Mouse (Mus musculus): Measurements from ENCODE around the gene Gfer. TPM values are rescaled to one million over a fixed set of nuclear protein-coding genes. Genes with fewer than 3 reads are reported as not detected.

Gfer gene
- polyA plus RNA-seq, 1 experiment from 2014 or later = 48.5 TPM

- Histone ChIP-seq H3K9ac (ENCODE audit: low read depth, low read length) (peak within 1 kb of the TSS; percentile 71), H3K36me3 (ENCODE audit: control insufficient read depth, insufficient read depth, low read length) (no peaks in the 10 kb centered on the region), H3K4me1 (ENCODE audit: control insufficient read depth, insufficient read depth, low read length) (peaks cover 12% of the 10 kb centered on the region), H3K4me3 (ENCODE audit: low read length) (peak within 1 kb of the TSS; percentile 56), H3K4me2 (ENCODE audit: low read depth, low read length) (peak within 1 kb of the TSS; percentile 92), H3K9me3 (ENCODE audit: control insufficient read depth, low read length) (no peaks in the 10 kb centered on the region), H3K27ac (ENCODE audit: low read length) (no peak within 1 kb of the TSS), H3K27me3 (replicated peaks; ENCODE audit: control insufficient read depth, insufficient read depth, low read length) (peaks cover 29% of the 10 kb centered on the region)
- 2% methylated on average over 47 of the region's 47 CpGs for WGBS
- ATAC-seq = peak; percentile 59
Measured at GRCm38 (mm10) chr17:24658017-24658758, 37.8 kb downstream of the Gfer start, which contains the start of gene Npw. Npw (minus strand) TSS chr17:24658457.

GRCm38 (mm10) chr17:24654969-24655368 is 41.0 kb downstream of the Gfer start:
- Histone ChIP-seq H3K4me1 (ENCODE audit: control insufficient read depth, insufficient read depth, low read length) (peaks cover 17% of the 10 kb centered on the region), H3K9ac (ENCODE audit: low read depth, low read length) (no peak overlapping the region), H3K9me3 (ENCODE audit: control insufficient read depth, low read length) (no peaks in the 10 kb centered on the region), H3K4me3 (ENCODE audit: low read length) (no peak overlapping the region), H3K4me2 (ENCODE audit: low read depth, low read length) (no peak overlapping the region), H3K27me3 (replicated peaks; ENCODE audit: control insufficient read depth, insufficient read depth, low read length) (peaks cover 24% of the 10 kb centered on the region), H3K27ac (ENCODE audit: low read length) (no peak overlapping the region), H3K36me3 (ENCODE audit: control insufficient read depth, insufficient read depth, low read length) (no peaks in the 10 kb centered on the region)
- 73% methylated on average over 4 of the region's 4 CpGs for WGBS
- no peak for ATAC-seq

- 4% methylated on average over 19 of the region's 19 CpGs for WGBS
- Histone ChIP-seq H3K9ac (ENCODE audit: low read depth, low read length) (peak overlapping the region; percentile 57), H3K27ac (ENCODE audit: low read length) (peak overlapping the region; percentile 23; the same call in 1 of the 2 replicates)
Measured at GRCm38 (mm10) chr17:24653967-24654710, 41.8 kb downstream of the Gfer start.

GRCm38 (mm10) chr17:24651835-24652234 is 44.1 kb downstream of the Gfer start:
- Histone ChIP-seq H3K4me3 (ENCODE audit: low read length) (no peak overlapping the region), H3K9me3 (ENCODE audit: control insufficient read depth, low read length) (no peaks in the 10 kb centered on the region), H3K27ac (ENCODE audit: low read length) (no peak overlapping the region), H3K9ac (ENCODE audit: low read depth, low read length) (no peak overlapping the region), H3K36me3 (ENCODE audit: control insufficient read depth, insufficient read depth, low read length) (no peaks in the 10 kb centered on the region), H3K4me1 (ENCODE audit: control insufficient read depth, insufficient read depth, low read length) (peaks cover 24% of the 10 kb centered on the region), H3K4me2 (ENCODE audit: low read depth, low read length) (no peak overlapping the region), H3K27me3 (replicated peaks; ENCODE audit: control insufficient read depth, insufficient read depth, low read length) (peaks cover 1% of the 10 kb centered on the region; the same call in 1 of the 2 replicates)
- ATAC-seq = no peak
- WGBS = 64% methylated on average over 3 of the region's 3 CpGs

More at GRCm38 (mm10) chr17:24653967-24654710, 41.8 kb downstream of the Gfer start:
- Histone ChIP-seq H3K4me1 (ENCODE audit: control insufficient read depth, insufficient read depth, low read length) (peaks cover 23% of the 10 kb centered on the region), H3K27me3 (replicated peaks; ENCODE audit: control insufficient read depth, insufficient read depth, low read length) (peaks cover 23% of the 10 kb centered on the region), H3K4me2 (ENCODE audit: low read depth, low read length) (peak overlapping the region; percentile 69), H3K4me3 (ENCODE audit: low read length) (peak overlapping the region; percentile 37), H3K36me3 (ENCODE audit: control insufficient read depth, insufficient read depth, low read length) (no peaks in the 10 kb centered on the region), H3K9me3 (ENCODE audit: control insufficient read depth, low read length) (no peaks in the 10 kb centered on the region)
- ATAC-seq = 0 out of 2 replicates have a peak, but pooled peaks have one; percentile 49

- no peak overlapping the region for H3K27ac ChIP-seq (ENCODE audit: low read length)
- H3K4me1 ChIP-seq (ENCODE audit: control insufficient read depth, insufficient read depth, low read length) = peaks cover 28% of the 10 kb centered on the region
- no peaks in the 10 kb centered on the region for H3K36me3 ChIP-seq (ENCODE audit: control insufficient read depth, insufficient read depth, low read length)
- no peak overlapping the region for H3K4me3 ChIP-seq (ENCODE audit: low read length)
- peak overlapping the region; percentile 99; the same call in 1 of the 2 replicates for H3K4me2 ChIP-seq (ENCODE audit: low read depth, low read length)
- peak overlapping the region; percentile 91; the same call in 1 of the 2 replicates for H3K9ac ChIP-seq (ENCODE audit: low read depth, low read length)
- WGBS = 73% methylated on average over 4 of the region's 4 CpGs
- no peaks in the 10 kb centered on the region for H3K9me3 ChIP-seq (ENCODE audit: control insufficient read depth, low read length)
- no peak for ATAC-seq
- H3K27me3 ChIP-seq (replicated peaks; ENCODE audit: control insufficient read depth, insufficient read depth, low read length) = no peaks in the 10 kb centered on the region
Measured at GRCm38 (mm10) chr17:24650766-24651165, 45.2 kb downstream of the Gfer start.

- H3K27ac ChIP-seq (ENCODE audit: low read length) = peak within 1 kb of the TSS; percentile 61
- peak; percentile 75 for ATAC-seq
- H3K27me3 ChIP-seq (replicated peaks; ENCODE audit: control insufficient read depth, insufficient read depth, low read length) = no peaks in the 10 kb centered on the region
- no peaks in the 10 kb centered on the region for H3K36me3 ChIP-seq (ENCODE audit: control insufficient read depth, insufficient read depth, low read length)
- peak within 1 kb of the TSS; percentile 89 for H3K4me3 ChIP-seq (ENCODE audit: low read length)
- H3K4me2 ChIP-seq (ENCODE audit: low read depth, low read length) = peak within 1 kb of the TSS; percentile 99
- H3K9me3 ChIP-seq (ENCODE audit: control insufficient read depth, low read length) = no peaks in the 10 kb centered on the region
- H3K4me1 ChIP-seq (ENCODE audit: control insufficient read depth, insufficient read depth, low read length) = peaks cover 33% of the 10 kb centered on the region
- H3K9ac ChIP-seq (ENCODE audit: low read depth, low read length) = peak within 1 kb of the TSS; percentile 91
- WGBS = 2% methylated on average over 41 of the region's 41 CpGs
Measured at GRCm38 (mm10) chr17:24650070-24650616, 45.8 kb downstream of the Gfer start, which contains the start of gene Slc9a3r2. Slc9a3r2 (minus strand) TSS chr17:24650327.

GRCm38 (mm10) chr17:24649581-24650069 is 46.3 kb downstream of the Gfer start:
- Histone ChIP-seq H3K27ac (ENCODE audit: low read length) (peak overlapping the region; percentile 61), H3K4me1 (ENCODE audit: control insufficient read depth, insufficient read depth, low read length) (peaks cover 38% of the 10 kb centered on the region), H3K27me3 (replicated peaks; ENCODE audit: control insufficient read depth, insufficient read depth, low read length) (no peaks in the 10 kb centered on the region), H3K4me2 (ENCODE audit: low read depth, low read length) (peak overlapping the region; percentile 99), H3K9ac (ENCODE audit: low read depth, low read length) (peak overlapping the region; percentile 91), H3K9me3 (ENCODE audit: control insufficient read depth, low read length) (no peaks in the 10 kb centered on the region), H3K4me3 (ENCODE audit: low read length) (peak overlapping the region; percentile 89), H3K36me3 (ENCODE audit: control insufficient read depth, insufficient read depth, low read length) (no peaks in the 10 kb centered on the region)
- WGBS = under 1% methylated on average over 35 of the region's 35 CpGs
- ATAC-seq = peak; percentile 33

- Histone ChIP-seq H3K4me2 (ENCODE audit: low read depth, low read length) (peak overlapping the region; percentile 99), H3K27me3 (replicated peaks; ENCODE audit: control insufficient read depth, insufficient read depth, low read length) (no peaks in the 10 kb centered on the region), H3K36me3 (ENCODE audit: control insufficient read depth, insufficient read depth, low read length) (no peaks in the 10 kb centered on the region), H3K27ac (ENCODE audit: low read length) (no peak overlapping the region), H3K9ac (ENCODE audit: low read depth, low read length) (peak overlapping the region; percentile 91; the same call in 1 of the 2 replicates), H3K4me3 (ENCODE audit: low read length) (peak overlapping the region; percentile 89), H3K9me3 (ENCODE audit: control insufficient read depth, low read length) (no peaks in the 10 kb centered on the region), H3K4me1 (ENCODE audit: control insufficient read depth, insufficient read depth, low read length) (peaks cover 45% of the 10 kb centered on the region)
- ATAC-seq = no peak
- WGBS = 79% methylated on average over 10 of the region's 10 CpGs
Measured at GRCm38 (mm10) chr17:24648731-24649377, 47.1 kb downstream of the Gfer start.
